Mouse (Mus musculus) embryonic stem cell, embryonic (primary cell): ENCODE measurements at regions not wholly inside any gene's neighbourhood (a gene's known extent, or its start where the extent isn't known, plus 50 kb on each side); places are given as distances from the start of the nearest gene placed in this dataset.

Experiments
- CTCF ChIA-PET, 4 experiments: fragments of 300-600 bp in 2 of 4; fragments of 350-600 bp in 2 of 4; sonication (Branson Sonifier 250); formaldehyde crosslinking; loops; one replicate each; lab custom pipeline; 2022; ENCODE audit warnings: inconsistent platforms in 2 of 4; lab: Charles Lee
- POLR2A ChIA-PET, 4 experiments: fragments of 300-600 bp in 2 of 4; fragments of 350-600 bp in 2 of 4; sonication (Branson Sonifier 250); formaldehyde crosslinking; loops; one replicate each; lab custom pipeline; 2022; ENCODE audit warnings: antibody characterized with exemption in 4 of 4, inconsistent platforms in 1 of 4; lab: Charles Lee

- POLR2A ChIA-PET: no interaction called here
- CTCF ChIA-PET: no interaction called here
Observed at GRCm38 (mm10) chr3:61849317-61849716, 483.6 kb upstream of the B430305J03Rik start.

GRCm38 (mm10) chr3:61846703-61847102, 481.0 kb upstream of the B430305J03Rik start:
- CTCF ChIA-PET: no interaction called here
- POLR2A ChIA-PET: no interaction called here

- CTCF ChIA-PET: interaction anchor here in 3 of 4 experiments (0.6 to 1.7 kb wide), 7 partner anchors 48 to 595 kb away, joined by 3 to 14 read pairs (median 4); no protein-coding TSS in a partner anchor
Observed at GRCm38 (mm10) chr3:61839355-61840009, 473.7 kb upstream of the B430305J03Rik start.

GRCm38 (mm10) chr3:61816807-61817206, 451.1 kb upstream of the B430305J03Rik start:
- ChIA-PET CTCF (no interaction called here), POLR2A (interaction anchor here in 2 of 4 experiments (0.8 to 1.5 kb wide), 4 partner anchors 10 to 548 kb away, joined by 3 to 9 read pairs (median 4); no protein-coding TSS in a partner anchor)

More at GRCm38 (mm10) chr3:61839355-61840009, 473.7 kb upstream of the B430305J03Rik start:
- POLR2A ChIA-PET: interaction anchor here in 1 of 4 experiments (0.6 kb wide), 1 partner anchor 476 kb away, joined by 3 read pairs; no protein-coding TSS in a partner anchor

- CTCF ChIA-PET: no interaction called here
- POLR2A ChIA-PET: interaction anchor here in 2 of 4 experiments (0.9 to 1.4 kb wide), 4 partner anchors 21 to 432 kb away, joined by 5 to 9 read pairs (median 6); no protein-coding TSS in a partner anchor
Observed at GRCm38 (mm10) chr3:61796021-61796420, 430.3 kb upstream of the B430305J03Rik start.

- POLR2A ChIA-PET: interaction anchor here in 2 of 4 experiments (0.6 to 1.2 kb wide), 2 partner anchors 22 to 427 kb away, joined by 3 read pairs; no protein-coding TSS in a partner anchor
- CTCF ChIA-PET: no interaction called here
Observed at GRCm38 (mm10) chr3:61790674-61791073, 424.9 kb upstream of the B430305J03Rik start.
